Mouse (Mus musculus): ENCODE data around the gene 1810049J17Rik. TPM values are rescaled to one million over a fixed set of nuclear protein-coding genes. Genes with fewer than 3 reads are reported as not detected.

Gene 1810049J17Rik
- polyA plus RNA-seq, 1 experiment from 2014 or later: 1.1 TPM

GRCm38 (mm10) chr15:12321091-12321787, 460 bp downstream of the 1810049J17Rik start, which contains the start of gene Golph3:
TSS of gene Golph3 (plus strand) at chr15:12321450.
- 0 out of 2 replicates have a peak, but pooled peaks cover 3% of the 10 kb centered on the region for H3K36me3 ChIP-seq (replicated peaks; ENCODE audit: insufficient read depth, low read length)
- WGBS (ENCODE audit: insufficient replicate concordance): 0% methylated on average over 61 of the region's 74 CpGs
- peak within 1 kb of the TSS; percentile 97 for H3K4me2 ChIP-seq (ENCODE audit: low read depth, low read length)
- H3K27me3 ChIP-seq (ENCODE audit: insufficient read depth, low read length): 0 out of 2 replicates have a peak, but pooled peaks cover 2% of the 10 kb centered on the region
- DNase-seq (peak; percentile 97), ATAC-seq (peak; percentile 90)
- peak within 1 kb of the TSS; percentile 95 for H3K9ac ChIP-seq (replicated peaks)
- H3K27ac ChIP-seq (ENCODE audit: low read depth): peak within 1 kb of the TSS; percentile 93
- peaks cover 23% of the 10 kb centered on the region for H3K4me1 ChIP-seq (ENCODE audit: insufficient read depth)
- peak within 1 kb of the TSS; percentile 93 for H3K4me3 ChIP-seq (ENCODE audit: low read depth, low read length)
- H3K9me3 ChIP-seq (ENCODE audit: low read length): no peaks in the 10 kb centered on the region
- TF ChIP-seq CTCF (IDR thresholded peaks at IDR 0.05; ENCODE audit: low read depth) (no peak), EP300 (IDR thresholded peaks at IDR 0.05; ENCODE audit: low read depth) (no peak)

GRCm38 (mm10) chr15:12320441-12321090, 1.1 kb downstream of the 1810049J17Rik start:
- WGBS (ENCODE audit: insufficient replicate concordance): 4% methylated on average over 22 of the region's 22 CpGs
- ATAC-seq: peak; percentile 19

GRCm38 (mm10) chr15:12319889-12320288, 1.8 kb downstream of the 1810049J17Rik start:
- H3K9ac ChIP-seq (replicated peaks): peak overlapping the region; percentile 95; the same call in 1 of the 2 replicates
- H3K9me3 ChIP-seq (ENCODE audit: low read length): no peaks in the 10 kb centered on the region
- no peak for ATAC-seq
- no peak for DNase-seq
- TF ChIP-seq EP300 (IDR thresholded peaks at IDR 0.05; ENCODE audit: low read depth) (no peak), CTCF (IDR thresholded peaks at IDR 0.05; ENCODE audit: low read depth) (no peak)
- 0 out of 2 replicates have a peak, but pooled peaks cover 3% of the 10 kb centered on the region for H3K36me3 ChIP-seq (replicated peaks; ENCODE audit: insufficient read depth, low read length)
- H3K27me3 ChIP-seq (ENCODE audit: insufficient read depth, low read length): 0 out of 2 replicates have a peak, but pooled peaks cover 2% of the 10 kb centered on the region
- peaks cover 21% of the 10 kb centered on the region for H3K4me1 ChIP-seq (ENCODE audit: insufficient read depth)
- no peak overlapping the region for H3K27ac ChIP-seq (ENCODE audit: low read depth)
- no peak overlapping the region for H3K4me3 ChIP-seq (ENCODE audit: low read depth, low read length)
- H3K4me2 ChIP-seq (ENCODE audit: low read depth, low read length): peak overlapping the region; percentile 97; the same call in 1 of the 2 replicates
- 47% methylated on average over 5 of the region's 5 CpGs for WGBS (ENCODE audit: insufficient replicate concordance)

More at GRCm38 (mm10) chr15:12320441-12321090, 1.1 kb downstream of the 1810049J17Rik start:
- H3K27me3 ChIP-seq (ENCODE audit: insufficient read depth, low read length): 0 out of 2 replicates have a peak, but pooled peaks cover 2% of the 10 kb centered on the region
- no peak for DNase-seq
- H3K4me2 ChIP-seq (ENCODE audit: low read depth, low read length): peak overlapping the region; percentile 97
- H3K36me3 ChIP-seq (replicated peaks; ENCODE audit: insufficient read depth, low read length): 0 out of 2 replicates have a peak, but pooled peaks cover 3% of the 10 kb centered on the region
- no peaks in the 10 kb centered on the region for H3K9me3 ChIP-seq (ENCODE audit: low read length)
- H3K4me3 ChIP-seq (ENCODE audit: low read depth, low read length): peak overlapping the region; percentile 93
- TF ChIP-seq EP300 (IDR thresholded peaks at IDR 0.05; ENCODE audit: low read depth): no peak
- H3K27ac ChIP-seq (ENCODE audit: low read depth): peak overlapping the region; percentile 93
- peak overlapping the region; percentile 95 for H3K9ac ChIP-seq (replicated peaks)
- H3K4me1 ChIP-seq (ENCODE audit: insufficient read depth): peaks cover 22% of the 10 kb centered on the region

DNA sequence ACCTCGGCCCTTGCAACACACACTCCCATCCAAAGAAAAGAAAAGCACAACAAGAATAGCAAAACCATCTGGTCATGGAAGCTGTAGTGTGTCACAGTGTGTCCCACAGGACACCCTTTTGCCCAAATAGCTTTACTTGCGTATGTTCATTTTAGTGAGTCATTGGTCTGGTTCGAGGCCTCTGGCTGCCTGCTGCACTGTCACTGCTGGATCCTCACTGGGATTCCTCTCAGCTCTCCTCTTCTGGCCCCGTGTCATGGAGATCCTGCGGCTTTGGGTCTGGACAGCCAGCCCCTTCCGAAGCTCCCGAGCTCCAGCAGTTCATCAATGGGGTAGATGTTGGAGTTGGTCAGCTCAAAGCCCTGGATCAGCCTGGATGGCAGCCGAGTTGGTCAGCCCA, 3.2 kb downstream of the 1810049J17Rik start:
- Histone ChIP-seq H3K4me1 (ENCODE audit: insufficient read depth) (peaks cover 7% of the 10 kb centered on the region; the same call in 1 of the 2 replicates), H3K4me3 (ENCODE audit: low read depth, low read length) (no peak overlapping the region), H3K27ac (ENCODE audit: low read depth) (no peak overlapping the region), H3K27me3 (ENCODE audit: insufficient read depth, low read length) (0 out of 2 replicates have a peak, but pooled peaks cover 2% of the 10 kb centered on the region), H3K36me3 (replicated peaks; ENCODE audit: insufficient read depth, low read length) (no peaks in the 10 kb centered on the region), H3K9ac (replicated peaks) (no peak overlapping the region), H3K9me3 (ENCODE audit: low read length) (no peaks in the 10 kb centered on the region), H3K4me2 (ENCODE audit: low read depth, low read length) (no peak overlapping the region)
- DNase-seq: no peak
- no peak for TF ChIP-seq EP300 (IDR thresholded peaks at IDR 0.05; ENCODE audit: low read depth)
- TF ChIP-seq CTCF (IDR thresholded peaks at IDR 0.05; ENCODE audit: low read depth): no peak
- 80% methylated on average over 8 of the region's 8 CpGs for WGBS (ENCODE audit: insufficient replicate concordance)
- ATAC-seq: no peak

DNA sequence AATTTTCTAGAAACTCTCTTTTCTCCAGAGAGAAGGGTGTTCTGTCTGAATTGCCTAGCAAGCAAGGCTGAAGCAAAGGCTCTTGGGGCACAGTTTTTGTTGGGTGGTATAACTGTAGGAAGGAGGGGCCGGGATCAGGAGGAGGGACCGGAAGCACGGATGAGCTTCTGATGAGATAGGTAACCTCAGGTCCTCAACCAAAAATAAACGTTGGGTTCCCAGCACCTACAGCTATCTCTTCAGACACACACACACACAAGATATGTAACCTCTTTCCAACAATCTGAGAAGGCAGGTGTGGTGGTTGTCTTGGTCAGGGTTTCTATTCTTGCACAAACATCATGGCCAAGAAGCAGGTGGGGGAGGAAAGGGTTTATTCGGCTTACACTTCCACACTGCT, 4.4 kb downstream of the 1810049J17Rik start:
- Histone ChIP-seq H3K4me2 (ENCODE audit: low read depth, low read length) (no peak overlapping the region), H3K36me3 (replicated peaks; ENCODE audit: insufficient read depth, low read length) (no peaks in the 10 kb centered on the region), H3K9ac (replicated peaks) (no peak overlapping the region), H3K9me3 (ENCODE audit: low read length) (no peaks in the 10 kb centered on the region), H3K4me1 (ENCODE audit: insufficient read depth) (peaks cover 7% of the 10 kb centered on the region; the same call in 1 of the 2 replicates), H3K27ac (ENCODE audit: low read depth) (no peak overlapping the region), H3K4me3 (ENCODE audit: low read depth, low read length) (no peak overlapping the region), H3K27me3 (ENCODE audit: insufficient read depth, low read length) (0 out of 2 replicates have a peak, but pooled peaks cover 2% of the 10 kb centered on the region)
- ATAC-seq: no peak
- WGBS (ENCODE audit: insufficient replicate concordance): 40% methylated on average over 5 of the region's 5 CpGs
- no peak for TF ChIP-seq CTCF (IDR thresholded peaks at IDR 0.05; ENCODE audit: low read depth)
- TF ChIP-seq EP300 (IDR thresholded peaks at IDR 0.05; ENCODE audit: low read depth): peak; percentile 35; the same call in 1 of the 2 replicates
- DNase-seq: no peak

GRCm38 (mm10) chr15:12315996-12316395, 5.7 kb downstream of the 1810049J17Rik start:
- H3K9ac ChIP-seq (replicated peaks): no peak overlapping the region
- H3K27me3 ChIP-seq (ENCODE audit: insufficient read depth, low read length): 0 out of 2 replicates have a peak, but pooled peaks cover 2% of the 10 kb centered on the region
- no peak overlapping the region for H3K4me2 ChIP-seq (ENCODE audit: low read depth, low read length)
- TF ChIP-seq CTCF (IDR thresholded peaks at IDR 0.05; ENCODE audit: low read depth) (no peak), EP300 (IDR thresholded peaks at IDR 0.05; ENCODE audit: low read depth) (no peak)
- H3K4me1 ChIP-seq (ENCODE audit: insufficient read depth): peaks cover 7% of the 10 kb centered on the region; the same call in 1 of the 2 replicates
- H3K27ac ChIP-seq (ENCODE audit: low read depth): no peak overlapping the region
- DNase-seq: no peak
- no peaks in the 10 kb centered on the region for H3K36me3 ChIP-seq (replicated peaks; ENCODE audit: insufficient read depth, low read length)
- WGBS (ENCODE audit: insufficient replicate concordance): 63% methylated on average over 2 of the region's 2 CpGs
- no peaks in the 10 kb centered on the region for H3K9me3 ChIP-seq (ENCODE audit: low read length)
- no peak for ATAC-seq
- H3K4me3 ChIP-seq (ENCODE audit: low read depth, low read length): no peak overlapping the region

Data from liver, postnatal 0 days (tissue).